In genomic region chr3:104461226-104461625, GRCm38 (mm10) we compare ENCODE assay signal across 23 mouse cellular contexts. TPM values are rescaled to one million over a fixed set of nuclear protein-coding genes. Genes with fewer than 3 reads are reported as not detected.
DNase-seq lines count a peak whose midpoint lies in the region; ATAC-seq lines count a peak whose summit lies in the region.
"Had no signal": no experiment of that assay in that cellular context is flagged by ENCODE, and none has a peak within 500 bp of the region (broad histone marks: within the 10 kb centered on the region; RNA-seq: fewer than 3 reads in every experiment).

No protein-coding gene starts in this region.

- peak; percentile 42 for DNase-seq in intestine, embryonic 14.5 days (ENCODE audit: low spot score)
- DNase-seq in induced T-regulatory cell, adult 2 months (ENCODE audit: low read depth): peak; percentile 56
- DNase-seq in kidney, adult 18-20 months: no peak
- no peak for DNase-seq in hindbrain, embryonic 10.5 days (ENCODE audit: low spot score)
- DNase-seq: adrenal gland, postnatal 10 days; cerebellum, adult 11 months; cerebellum, adult 2 months; cerebellum, adult 9-11 months; cerebellum, postnatal 25 days; gastrocnemius, postnatal 10 days; gastrocnemius, postnatal 36 days; heart, postnatal 14 days; kidney, adult 2 months had no signal

- H3K4me2 ChIP-seq in intestine, embryonic 14.5 days (ENCODE audit: low read length): no peak overlapping the region
- H3K4me2 ChIP-seq in intestine, embryonic 16.5 days (ENCODE audit: low read depth, low read length): no peak overlapping the region
- H3K4me2 ChIP-seq in forebrain, embryonic 15.5 days (replicated peaks): no peak overlapping the region
- H3K4me2 ChIP-seq: embryonic facial prominence, embryonic 12.5 days; embryonic facial prominence, embryonic 15.5 days; heart, embryonic 13.5 days; hindbrain, embryonic 13.5 days; intestine, embryonic 15.5 days had no signal

- H3K36me3 ChIP-seq in intestine, embryonic 14.5 days (ENCODE audit: control insufficient read depth, insufficient read depth, low read length): peaks cover 96% of the 10 kb centered on the region
- H3K36me3 ChIP-seq in intestine, embryonic 16.5 days (ENCODE audit: control insufficient read depth, insufficient read depth, low read length): peaks cover 10% of the 10 kb centered on the region; the same call in 1 of the 2 replicates
- H3K36me3 ChIP-seq in forebrain, embryonic 15.5 days: peaks cover 85% of the 10 kb centered on the region
- peaks cover 100% of the 10 kb centered on the region for H3K36me3 ChIP-seq in hindbrain, embryonic 10.5 days

- ATAC-seq in intestine, embryonic 14.5 days (replicated peaks; ENCODE audit: low FRiP score, low TSS enrichment, low read depth): no peak
- ATAC-seq in intestine, embryonic 16.5 days: no peak
- ATAC-seq in CD4-positive, CD25-positive, alpha-beta regulatory T cell, adult 4 months: peak; percentile 84
- no peak for ATAC-seq in forebrain, embryonic 15.5 days (replicated peaks)
- ATAC-seq: forebrain, embryonic 14.5 days; hindbrain, embryonic 16.5 days; intestine, embryonic 15.5 days had no signal

- no peaks in the 10 kb centered on the region for H3K27me3 ChIP-seq in intestine, embryonic 14.5 days (replicated peaks; ENCODE audit: control insufficient read depth, insufficient read depth, low read length)
- no peaks in the 10 kb centered on the region for H3K27me3 ChIP-seq in intestine, embryonic 16.5 days (replicated peaks; ENCODE audit: control insufficient read depth, insufficient read depth, low read length)
- no peaks in the 10 kb centered on the region for H3K27me3 ChIP-seq in forebrain, embryonic 15.5 days
- no peaks in the 10 kb centered on the region for H3K27me3 ChIP-seq in hindbrain, embryonic 10.5 days (ENCODE audit: insufficient read depth, poor library complexity, severe bottlenecking)
- H3K27me3 ChIP-seq: embryonic facial prominence, embryonic 12.5 days; embryonic facial prominence, embryonic 15.5 days; heart, embryonic 13.5 days; hindbrain, embryonic 13.5 days; intestine, embryonic 15.5 days had no signal

- H3K9me3 ChIP-seq in intestine, embryonic 14.5 days (ENCODE audit: control insufficient read depth, low read length): no peaks in the 10 kb centered on the region
- H3K9me3 ChIP-seq in intestine, embryonic 16.5 days (ENCODE audit: control insufficient read depth, low read length): no peaks in the 10 kb centered on the region
- no peaks in the 10 kb centered on the region for H3K9me3 ChIP-seq in forebrain, embryonic 15.5 days
- H3K9me3 ChIP-seq in hindbrain, embryonic 10.5 days: no peaks in the 10 kb centered on the region
- H3K9me3 ChIP-seq: embryonic facial prominence, embryonic 12.5 days; embryonic facial prominence, embryonic 15.5 days; heart, embryonic 13.5 days; hindbrain, embryonic 13.5 days; intestine, embryonic 15.5 days had no signal

- no peaks in the 10 kb centered on the region for H3K4me1 ChIP-seq in intestine, embryonic 14.5 days (replicated peaks; ENCODE audit: control insufficient read depth, insufficient read depth, low read length)
- no peaks in the 10 kb centered on the region for H3K4me1 ChIP-seq in intestine, embryonic 16.5 days (ENCODE audit: control insufficient read depth, insufficient read depth, low read length)
- H3K4me1 ChIP-seq in forebrain, embryonic 15.5 days: no peaks in the 10 kb centered on the region
- H3K4me1 ChIP-seq in hindbrain, embryonic 10.5 days (replicated peaks): no peaks in the 10 kb centered on the region
- H3K4me1 ChIP-seq: embryonic facial prominence, embryonic 12.5 days; embryonic facial prominence, embryonic 15.5 days; hindbrain, embryonic 13.5 days; intestine, embryonic 15.5 days had no signal

- WGBS in intestine, embryonic 14.5 days: 83% methylated on average over 2 of the region's 2 CpGs
- WGBS in intestine, embryonic 16.5 days: 77% methylated on average over 2 of the region's 2 CpGs
- 88% methylated on average over 2 of the region's 2 CpGs for WGBS in forebrain, embryonic 15.5 days
- WGBS in hindbrain, embryonic 10.5 days: 77% methylated on average over 2 of the region's 2 CpGs

- H3K9ac ChIP-seq in intestine, embryonic 14.5 days (ENCODE audit: low read length): no peak overlapping the region
- no peak overlapping the region for H3K9ac ChIP-seq in intestine, embryonic 16.5 days (ENCODE audit: low read depth, low read length)
- no peak overlapping the region for H3K9ac ChIP-seq in forebrain, embryonic 15.5 days (replicated peaks)
- H3K9ac ChIP-seq: embryonic facial prominence, embryonic 12.5 days; embryonic facial prominence, embryonic 15.5 days; heart, embryonic 13.5 days; hindbrain, embryonic 13.5 days; intestine, embryonic 15.5 days had no signal

- no peak overlapping the region for H3K4me3 ChIP-seq in intestine, embryonic 14.5 days (ENCODE audit: low read depth, low read length)
- H3K4me3 ChIP-seq in intestine, embryonic 16.5 days (ENCODE audit: low read length): no peak overlapping the region
- no peak overlapping the region for H3K4me3 ChIP-seq in forebrain, embryonic 15.5 days
- H3K4me3 ChIP-seq in hindbrain, embryonic 10.5 days: no peak overlapping the region
- H3K4me3 ChIP-seq: embryonic facial prominence, embryonic 12.5 days; embryonic facial prominence, embryonic 15.5 days; heart, embryonic 13.5 days; hindbrain, embryonic 13.5 days; intestine, embryonic 15.5 days had no signal

- H3K27ac ChIP-seq in intestine, embryonic 14.5 days (ENCODE audit: low read depth): no peak overlapping the region
- no peak overlapping the region for H3K27ac ChIP-seq in intestine, embryonic 16.5 days (ENCODE audit: low read length)
- H3K27ac ChIP-seq in forebrain, embryonic 15.5 days (replicated peaks): no peak overlapping the region
- H3K27ac ChIP-seq in hindbrain, embryonic 10.5 days: no peak overlapping the region
- H3K27ac ChIP-seq: embryonic facial prominence, embryonic 12.5 days; embryonic facial prominence, embryonic 15.5 days; heart, embryonic 13.5 days; hindbrain, embryonic 13.5 days; intestine, embryonic 15.5 days had no signal

RNA-seq across cellular contexts. Expression of gene Lrig2, which starts 50.5 kb away (rescaled TPM):
- polyA plus RNA-seq in intestine, embryonic 14.5 days (2014; fragmentation: Nextera tagmentation; extraction: Ambion mirVana): 19.3 and 21.7 TPM in 2 replicates
- 9.1 and 10.2 TPM in 2 replicates for polyA plus RNA-seq in intestine, embryonic 16.5 days (2015; fragmentation: Nextera tagmentation; extraction: Ambion mirVana)
- polyA plus RNA-seq in CD4-positive, CD25-positive, alpha-beta regulatory T cell, adult 4 months (2017; shearing (Covaris generic)): 1 to 10 TPM; 6.4 to 7.6 TPM
- 28.2 and 30.5 TPM in 2 replicates for polyA plus RNA-seq in forebrain, embryonic 15.5 days (2015; fragmentation: Nextera tagmentation; extraction: Ambion mirVana)
- polyA plus RNA-seq in hindbrain, embryonic 10.5 days (2016; fragmentation: Nextera tagmentation; extraction: Ambion mirVana): 16.7 and 20.4 TPM in 2 replicates

Comparison
In these comparisons a context has a peak if more than half of its experiments do, and no peak if none do; other contexts are left out.
1. DNase-seq: peak in intestine, embryonic 14.5 days (single experiment) and induced T-regulatory cell, adult 2 months (single experiment); none in kidney, adult 18-20 months (single experiment) and hindbrain, embryonic 10.5 days (single experiment).